Mouse (Mus musculus) brown adipose tissue, adult 24 weeks (tissue): ENCODE measurements around the gene Cep112. TPM values are rescaled to one million over a fixed set of nuclear protein-coding genes. Genes with fewer than 3 reads are reported as not detected.
A peak's percentile ranks its signal among the peaks of the same experiment; 100 is the strongest.

ENCODE experiments used
- H3K27ac ChIP-seq: fragments of 200-500 bp; replicated peaks from 2 replicates; pipeline ENCODE4 v1.5.1; 2012; ENCODE audit warnings: low read depth, mild to moderate bottlenecking, low read length
- H3K4me1 ChIP-seq: fragments of 200-500 bp; 2 replicates; pipeline ENCODE4 v1.6.1; 2012; ENCODE audit warnings: low read length, mixed read lengths; ENCODE audit not compliant: control insufficient read depth, insufficient read depth, insufficient read length
- H3K4me3 ChIP-seq: fragments of 200-500 bp; 2 replicates; pipeline ENCODE4 v1.5.1; 2012; ENCODE audit warnings: low read depth, mild to moderate bottlenecking, low read length, moderate library complexity; ENCODE audit not compliant: insufficient read depth
- polyA plus RNA-seq: library from polyadenylated mRNA; stranded (reverse); fragments of >200 nt; gene quantifications from 2 replicates; pipeline ENCODE4 v1.2.4, GENCODE M21; 2012; ENCODE audit not compliant: missing spikeins, insufficient read depth, insufficient read length

Gene Cep112
- polyA plus RNA-seq, 1 experiment = 4.0 TPM

- Histone ChIP-seq H3K27ac (no peak overlapping the region), H3K4me1 (no peaks in the 10 kb centered on the region), H3K4me3 (no peak overlapping the region)
Observed at GRCm38 (mm10) chr11:108423221-108423620, 1.8 kb upstream of the Cep112 start.

- no peak overlapping the region for H3K4me3 ChIP-seq
- H3K27ac ChIP-seq = no peak overlapping the region
- H3K4me1 ChIP-seq = no peaks in the 10 kb centered on the region
Observed at GRCm38 (mm10) chr11:108424111-108424510, 881 bp upstream of the Cep112 start.

- H3K4me3 ChIP-seq = peak overlapping the region; percentile 63
- no peaks in the 10 kb centered on the region for H3K4me1 ChIP-seq
- H3K27ac ChIP-seq = no peak overlapping the region
Observed at GRCm38 (mm10) chr11:108425592-108425921, 565 bp downstream of the Cep112 start.

GRCm38 (mm10) chr11:108426086-108426485 is 1.1 kb downstream of the Cep112 start:
- H3K4me1 ChIP-seq = no peaks in the 10 kb centered on the region
- no peak overlapping the region for H3K27ac ChIP-seq
- no peak overlapping the region for H3K4me3 ChIP-seq

DNA sequence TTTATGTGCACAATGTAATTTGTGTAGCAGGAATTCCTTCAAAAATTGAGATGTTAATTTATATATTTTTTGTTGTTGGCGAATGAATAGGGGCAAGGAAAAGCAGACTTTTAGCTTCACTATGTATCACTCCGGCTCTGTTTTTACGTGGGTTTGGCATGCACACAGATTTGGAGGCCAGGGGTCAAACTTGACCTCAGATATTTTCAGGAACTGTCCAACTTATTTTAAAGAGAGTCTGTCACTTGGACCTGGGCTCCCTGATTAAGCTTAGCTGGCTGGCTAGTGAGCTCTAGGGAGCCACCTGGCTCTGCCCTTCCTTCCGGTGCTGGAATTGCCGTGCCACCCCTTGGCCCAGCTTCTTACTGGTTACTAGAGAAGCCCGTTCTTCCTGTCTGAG is 2.2 kb downstream of the Cep112 start:
- Histone ChIP-seq H3K4me1 (no peaks in the 10 kb centered on the region), H3K4me3 (no peak overlapping the region), H3K27ac (no peak overlapping the region)

DNA sequence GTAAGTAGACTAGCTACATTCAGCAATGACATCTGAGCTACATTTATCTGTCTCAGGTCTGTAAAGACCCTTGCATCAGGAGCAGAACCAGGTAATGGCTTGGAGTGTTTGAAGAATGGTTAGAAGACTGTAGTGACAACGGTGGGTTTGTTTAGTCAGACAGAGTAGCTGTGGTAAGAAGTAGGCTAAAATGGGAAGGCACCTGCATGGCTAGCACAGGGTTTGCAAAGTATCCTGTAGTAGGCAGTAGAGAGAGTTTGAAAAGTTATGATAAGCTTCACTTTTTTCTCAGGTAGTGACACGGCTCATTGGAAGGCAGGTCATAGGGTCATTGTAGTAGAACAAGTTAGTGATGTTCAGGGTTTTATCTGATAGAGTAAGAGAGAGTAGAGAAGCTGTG is 4.1 kb downstream of the Cep112 start:
- Histone ChIP-seq H3K27ac (no peak overlapping the region), H3K4me3 (no peak overlapping the region), H3K4me1 (no peaks in the 10 kb centered on the region)

DNA sequence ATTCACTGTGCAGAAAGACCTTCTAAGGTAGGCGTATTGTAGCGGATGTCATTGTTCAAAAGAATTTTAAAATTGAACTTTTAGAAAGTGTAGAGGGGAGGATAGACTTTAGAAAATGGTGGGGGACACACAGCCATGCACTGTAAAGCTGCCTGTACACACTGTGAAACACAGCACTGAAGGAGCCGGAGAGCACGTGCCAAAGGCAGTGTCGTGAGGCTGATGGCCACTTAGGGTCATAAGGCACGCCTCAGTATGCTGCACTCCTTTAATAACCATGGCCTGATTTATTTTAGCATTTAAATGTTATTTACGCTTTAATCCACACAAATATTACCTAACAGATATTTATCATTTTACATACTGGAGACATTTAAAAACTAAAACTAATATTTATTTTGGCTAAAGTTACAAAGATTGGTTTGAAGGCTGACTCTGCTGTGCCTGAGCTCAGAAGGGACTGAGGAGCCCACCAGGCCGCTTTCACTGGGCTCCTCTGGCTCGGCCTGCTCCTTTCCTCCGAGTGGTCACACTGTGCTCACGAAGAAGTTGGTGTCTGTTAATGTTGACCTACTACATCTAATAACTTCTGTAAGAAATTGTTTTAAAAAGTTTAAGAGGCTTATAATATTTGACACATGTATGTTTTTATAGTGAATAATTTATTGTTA is 19.0 kb downstream of the Cep112 start:
- Histone ChIP-seq H3K27ac (no peak overlapping the region), H3K4me3 (no peak overlapping the region), H3K4me1 (no peaks in the 10 kb centered on the region)

- Histone ChIP-seq H3K4me3 (no peak overlapping the region), H3K4me1 (no peaks in the 10 kb centered on the region), H3K27ac (no peak overlapping the region)
Observed at GRCm38 (mm10) chr11:108447148-108447547, 22.2 kb downstream of the Cep112 start.

- H3K27ac ChIP-seq = no peak overlapping the region
- no peaks in the 10 kb centered on the region for H3K4me1 ChIP-seq
- H3K4me3 ChIP-seq = no peak overlapping the region
Observed at GRCm38 (mm10) chr11:108449811-108450210, 24.8 kb downstream of the Cep112 start.

DNA sequence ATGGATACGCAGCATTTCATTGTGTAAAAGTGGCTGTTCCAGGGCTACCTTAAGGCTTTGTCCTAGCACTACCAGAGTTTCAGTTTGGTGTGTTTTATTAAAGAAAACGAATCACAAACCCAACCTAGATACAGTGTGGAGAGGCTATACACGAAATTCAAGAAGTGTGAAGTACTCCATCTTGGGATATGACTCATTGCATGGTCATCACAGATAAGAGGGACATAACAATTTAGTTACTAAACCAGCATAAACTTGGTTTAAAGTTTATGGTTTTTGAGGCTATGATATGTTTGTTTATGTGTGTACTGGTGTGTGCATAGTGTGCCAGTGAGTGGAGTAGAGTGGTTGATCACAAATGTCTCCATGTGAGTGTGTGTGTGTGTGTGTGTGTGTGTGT is 34.6 kb downstream of the Cep112 start:
- no peaks in the 10 kb centered on the region for H3K4me1 ChIP-seq
- H3K4me3 ChIP-seq = no peak overlapping the region
- H3K27ac ChIP-seq = no peak overlapping the region

- Histone ChIP-seq H3K4me3 (no peak overlapping the region), H3K4me1 (no peaks in the 10 kb centered on the region), H3K27ac (no peak overlapping the region)
Observed at GRCm38 (mm10) chr11:108464138-108464537, 39.1 kb downstream of the Cep112 start.

- H3K4me1 ChIP-seq = no peaks in the 10 kb centered on the region
Observed at GRCm38 (mm10) chr11:108464715-108465301, 39.8 kb downstream of the Cep112 start.

GRCm38 (mm10) chr11:108475738-108476137 is 50.7 kb downstream of the Cep112 start:
- Histone ChIP-seq H3K27ac (no peak overlapping the region), H3K4me1 (no peaks in the 10 kb centered on the region), H3K4me3 (no peak overlapping the region)

More at GRCm38 (mm10) chr11:108464715-108465301, 39.8 kb downstream of the Cep112 start:
- H3K27ac ChIP-seq = no peak overlapping the region
- no peak overlapping the region for H3K4me3 ChIP-seq

GRCm38 (mm10) chr11:108476226-108476625 is 51.2 kb downstream of the Cep112 start:
- no peaks in the 10 kb centered on the region for H3K4me1 ChIP-seq
- no peak overlapping the region for H3K4me3 ChIP-seq
- H3K27ac ChIP-seq = no peak overlapping the region

GRCm38 (mm10) chr11:108483976-108484375 is 59.0 kb downstream of the Cep112 start:
- Histone ChIP-seq H3K4me3 (no peak overlapping the region), H3K4me1 (peaks cover 2% of the 10 kb centered on the region; the same call in 1 of the 2 replicates), H3K27ac (no peak overlapping the region)

DNA sequence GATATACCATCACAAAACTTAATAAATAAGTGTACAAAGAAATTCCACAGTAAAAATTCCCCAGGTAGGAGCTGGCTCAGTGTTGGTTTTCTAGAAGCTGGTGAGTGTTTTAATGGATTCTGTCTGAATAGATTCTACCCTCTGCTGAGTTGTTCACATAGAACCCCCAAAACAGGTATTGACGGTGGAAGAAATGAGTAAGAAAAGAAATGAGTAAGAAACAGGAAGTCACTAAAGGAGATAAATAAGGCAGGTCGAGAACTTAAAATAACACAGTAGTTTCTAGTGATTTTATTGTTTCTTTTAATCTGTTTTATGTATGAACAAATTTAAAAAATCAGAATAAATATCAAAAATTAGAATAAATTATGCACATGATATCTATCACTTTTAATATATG is 63.3 kb downstream of the Cep112 start:
- Histone ChIP-seq H3K4me3 (no peak overlapping the region), H3K4me1 (peaks cover 2% of the 10 kb centered on the region; the same call in 1 of the 2 replicates), H3K27ac (no peak overlapping the region)
